Mouse (Mus musculus) kidney, postnatal 25 days (tissue): Measurements from ENCODE around the gene Lrriq1.

Experiments used
- DNase-seq, 2 experiments: peaks; one replicate each; pipeline ENCODE4 v3.0.0; 2021; ENCODE audit warnings: mixed read lengths in 2 of 2

The Lrriq1 gene

DNA sequence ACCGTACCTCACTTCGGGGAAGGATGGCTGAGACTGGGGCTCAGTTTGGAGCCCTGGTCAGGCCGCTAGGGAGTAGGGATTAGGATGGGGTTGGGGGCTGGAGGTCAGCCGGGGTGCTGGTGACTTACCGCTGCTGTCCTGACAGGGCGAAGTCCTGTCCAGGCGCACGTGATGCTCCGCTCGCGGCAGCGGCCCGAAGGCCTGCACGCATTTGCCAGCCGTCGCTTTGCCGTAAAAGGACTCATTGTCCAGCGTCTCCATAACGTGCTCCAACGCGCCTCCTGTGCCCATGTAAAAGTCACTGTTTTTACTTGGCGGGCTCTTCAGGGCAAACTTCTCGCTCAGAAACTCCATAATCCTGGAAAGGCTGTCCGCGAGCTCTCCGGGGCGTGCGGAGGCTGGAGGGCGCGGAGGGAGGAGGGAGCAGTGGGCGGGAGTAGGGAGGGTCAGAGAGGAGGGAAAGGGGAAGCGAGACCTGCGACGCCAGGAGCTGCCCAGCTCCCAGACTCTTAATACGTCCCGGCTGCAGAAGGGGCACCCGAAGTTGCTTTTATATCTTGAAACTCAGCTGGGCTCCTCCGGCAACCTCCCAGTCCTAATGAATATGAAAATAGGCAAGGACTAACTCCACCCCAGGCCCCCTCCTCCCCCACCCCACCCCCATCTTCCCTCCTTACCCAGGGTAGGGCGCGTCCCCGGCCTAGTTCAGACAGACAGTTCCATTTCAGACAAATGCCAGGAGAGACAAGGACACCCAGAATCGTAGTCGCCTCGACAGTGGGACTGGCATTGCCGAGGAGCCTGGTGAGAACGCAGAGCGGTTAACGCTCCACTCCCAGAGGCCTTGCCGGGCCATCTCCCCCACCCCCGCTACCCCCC is 207.6 kb downstream of the Lrriq1 start:
- DNase-seq = peak; percentile 44 to 67

DNA sequence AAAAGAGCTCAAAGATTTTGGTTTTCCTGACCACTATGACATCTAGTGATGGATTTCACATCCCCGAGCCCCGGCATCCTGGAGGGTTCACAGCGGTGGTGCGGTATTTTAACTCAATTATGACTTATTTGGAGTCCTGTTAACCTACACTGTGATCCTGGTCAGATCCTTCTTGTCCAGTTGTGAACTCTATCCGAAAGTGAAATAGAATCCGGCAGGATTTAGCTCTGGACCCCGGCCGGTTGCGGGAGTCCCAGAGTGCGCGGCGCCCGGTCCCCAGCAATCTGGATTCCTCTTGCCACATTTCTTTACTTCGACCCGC is 208.2 kb downstream of the Lrriq1 start:
- DNase-seq = peak in 1 of 2 experiments; percentile 8

DNA sequence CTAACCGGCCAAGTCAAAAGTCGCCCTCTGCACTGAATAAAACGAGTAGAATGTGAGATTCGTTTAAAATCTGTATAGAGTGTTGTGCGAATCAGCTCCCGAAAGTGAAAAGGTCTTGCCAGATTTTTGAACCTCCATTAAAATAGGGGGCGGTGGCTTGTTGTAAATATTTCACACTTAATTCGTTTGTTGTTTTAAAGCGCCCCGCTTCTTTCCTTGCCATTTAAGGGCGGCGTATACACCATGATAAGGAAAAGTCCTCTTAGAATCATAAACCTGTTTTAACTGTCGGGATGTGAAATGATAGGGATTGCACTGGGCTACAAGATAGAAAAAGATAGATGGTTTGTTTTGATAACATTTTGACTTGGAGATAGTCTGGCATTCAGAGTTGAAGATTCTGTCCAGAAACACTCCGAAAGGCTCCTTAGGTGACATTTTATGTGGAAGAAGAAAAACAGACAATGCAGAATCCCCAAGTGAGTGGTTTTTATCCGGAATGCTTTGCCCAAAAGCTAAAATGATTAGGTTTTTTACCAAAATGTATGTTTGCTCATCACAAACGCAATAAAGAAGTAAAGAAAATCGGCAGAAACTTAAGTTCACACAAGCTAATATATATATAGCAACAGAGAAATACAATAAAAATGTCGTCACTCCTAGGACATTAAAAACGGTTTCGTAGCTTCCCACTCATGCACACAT is 208.7 kb downstream of the Lrriq1 start:
- DNase-seq = no peak

DNA sequence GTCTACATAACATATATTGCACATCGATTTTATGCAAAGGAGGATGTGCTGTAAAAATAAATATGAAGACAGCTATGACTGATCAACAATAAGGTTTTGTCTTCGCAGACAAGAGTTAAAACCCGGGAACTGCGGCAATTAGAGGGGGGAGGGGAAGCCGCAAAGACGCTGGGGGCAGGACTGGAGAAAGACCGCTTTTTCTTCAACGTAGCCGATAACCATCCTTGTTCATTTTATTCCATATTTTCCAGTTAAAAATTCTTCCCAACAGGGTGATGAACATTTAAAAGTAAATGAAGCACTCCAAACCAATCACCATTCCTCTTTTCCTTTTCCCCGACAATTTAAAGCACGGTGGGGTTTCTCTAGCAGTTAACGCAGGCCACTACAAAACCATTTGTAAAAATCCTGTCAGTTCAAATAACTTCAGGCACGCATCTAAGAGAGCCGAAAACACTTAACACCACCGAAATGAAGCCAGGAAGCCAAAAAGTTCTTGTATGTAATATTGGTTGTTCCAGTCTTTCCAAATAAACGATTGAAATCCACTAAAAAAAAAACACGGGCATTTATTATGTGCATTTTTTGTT is 209.4 kb downstream of the Lrriq1 start:
- DNase-seq = no peak

DNA sequence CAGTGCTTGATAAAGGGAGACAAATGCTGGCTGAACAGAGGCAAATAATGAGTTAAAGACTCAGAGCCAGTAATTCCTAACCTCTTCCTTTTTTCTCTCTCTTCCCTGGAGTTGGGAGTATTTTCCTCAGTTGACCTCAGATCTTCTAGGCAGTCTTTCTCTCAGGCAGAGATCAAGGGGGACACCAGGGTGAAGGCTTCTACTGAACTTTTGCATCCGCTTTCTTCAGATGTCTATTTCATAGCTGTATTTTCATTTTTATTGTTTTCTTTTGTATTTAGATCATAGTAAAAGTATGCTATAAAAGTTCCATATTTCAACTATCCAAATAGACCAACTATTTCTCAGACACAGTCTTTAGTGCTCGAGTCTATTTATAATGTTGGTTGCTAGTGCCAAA is 233.6 kb downstream of the Lrriq1 start:
- no peak for DNase-seq

DNA sequence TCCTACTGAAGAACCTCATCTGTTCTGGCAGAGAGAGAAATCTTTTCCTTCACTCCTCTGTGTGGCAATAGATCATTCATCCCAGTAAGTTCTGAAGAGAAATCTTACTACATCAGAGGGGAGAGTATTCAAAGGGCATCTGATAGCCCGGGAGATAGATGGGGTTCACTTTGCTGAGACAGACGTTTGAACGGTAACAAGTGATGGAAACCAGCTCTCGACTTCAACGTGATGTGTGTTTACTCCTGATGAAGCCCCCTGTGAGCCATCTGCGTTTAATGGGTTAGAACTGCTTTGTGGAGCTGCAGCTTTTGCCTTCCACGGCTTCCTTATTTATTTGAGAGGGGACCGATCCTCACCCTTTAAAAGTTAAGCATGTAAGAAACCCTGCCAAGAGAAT is 235.2 kb downstream of the Lrriq1 start:
- no peak for DNase-seq

DNA sequence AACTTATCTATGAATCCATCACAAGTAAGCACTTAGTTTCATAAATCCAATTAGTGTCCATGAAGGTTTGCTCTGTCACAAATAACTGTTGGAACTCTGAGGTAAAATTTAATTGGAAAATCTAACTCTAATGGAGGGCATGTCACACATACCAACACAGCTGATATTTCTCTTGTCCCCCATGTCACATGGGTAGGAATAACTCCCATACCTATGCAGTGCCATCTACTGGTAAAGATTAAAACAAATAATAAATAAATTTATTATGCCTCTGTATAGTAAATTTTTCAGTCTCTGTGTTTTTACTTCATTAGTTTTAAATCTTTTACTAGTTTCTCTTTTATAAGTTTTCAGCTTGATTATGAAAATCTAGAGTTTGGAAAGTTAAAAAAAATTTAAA is 236.5 kb downstream of the Lrriq1 start:
- no peak for DNase-seq
